Mouse (Mus musculus): ENCODE data around the gene Mical3.

Mical3 gene

GRCm38 (mm10) chr6:120905111-120905510 is 225.7 kb downstream of the Mical3 start:
- DNase-seq (ENCODE audit: low read depth, low spot score), result no peak

GRCm38 (mm10) chr6:120903961-120904360 is 226.8 kb downstream of the Mical3 start:
- no peak for DNase-seq (ENCODE audit: low read depth, low spot score)

GRCm38 (mm10) chr6:120903450-120903912 is 227.3 kb downstream of the Mical3 start:
- peak; percentile 51 for DNase-seq (ENCODE audit: low read depth, low spot score)

DNA sequence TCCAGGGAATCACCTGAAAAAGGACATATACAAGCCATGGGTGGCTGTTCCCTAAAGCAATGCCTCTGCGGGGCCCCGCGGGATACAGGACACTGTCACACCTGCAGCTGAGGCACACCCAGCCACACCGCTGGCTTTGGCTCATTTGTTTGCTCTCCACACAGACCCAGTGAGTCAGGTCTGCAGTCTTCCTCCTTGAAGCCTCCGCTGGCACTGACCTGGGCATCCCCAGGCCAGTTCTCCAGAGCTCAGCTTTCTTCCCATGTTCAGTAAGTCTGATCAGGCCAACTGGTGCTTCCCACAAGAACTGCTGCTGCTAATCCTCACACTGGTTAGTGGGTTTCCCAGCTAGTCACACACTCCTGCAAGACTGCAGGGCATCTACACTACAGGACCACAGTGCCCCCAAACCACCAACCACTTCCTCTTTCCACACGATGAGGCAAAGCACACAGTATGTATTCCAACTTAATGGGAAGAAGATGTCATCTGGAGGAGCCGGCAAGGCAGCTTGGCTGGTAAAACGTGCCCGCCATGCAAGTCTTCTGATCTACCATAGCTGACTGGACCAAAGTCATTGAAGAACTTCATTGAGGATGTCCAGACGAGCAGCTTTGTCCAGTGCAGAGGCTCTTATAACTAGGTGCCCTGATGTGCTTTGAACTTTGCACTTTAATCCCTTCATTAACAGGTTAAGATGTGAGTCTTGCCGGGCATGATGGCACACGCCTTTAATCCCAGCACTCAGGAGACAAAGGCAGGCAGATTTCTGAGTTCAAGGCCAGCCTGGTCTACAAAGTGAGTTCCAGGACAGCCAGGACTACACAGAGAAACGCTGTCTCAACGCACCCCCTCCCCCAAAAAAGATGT is 228.8 kb downstream of the Mical3 start:
- DNase-seq (ENCODE audit: low read depth, low spot score), result no peak

- DNase-seq (ENCODE audit: low read depth, low spot score), result peak; percentile 67
These were observed 232.5 kb downstream of the Mical3 start for GRCm38 (mm10) chr6:120898188-120898833.

DNA sequence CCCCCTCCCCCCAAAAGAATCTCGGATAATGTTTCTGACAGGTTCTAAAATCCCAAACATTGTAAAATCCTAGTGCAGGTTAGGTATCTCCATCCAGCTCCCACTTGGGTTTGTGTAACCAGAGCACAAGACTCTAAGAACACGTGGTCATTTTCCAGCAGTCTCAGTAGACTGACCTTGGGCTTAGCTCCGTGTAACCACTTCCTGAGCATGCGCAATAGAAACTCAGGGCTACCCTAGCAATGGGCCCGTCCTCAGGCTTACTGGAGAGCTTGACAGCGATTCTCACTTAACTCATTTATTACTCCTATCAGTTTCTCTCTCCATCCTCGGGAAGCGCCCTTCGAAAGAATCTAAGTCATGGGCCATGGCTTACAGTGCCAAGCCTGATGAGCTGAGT is 236.3 kb downstream of the Mical3 start:
- no peak for DNase-seq (ENCODE audit: low read depth, low spot score)

GRCm38 (mm10) chr6:120894089-120894488 is 236.7 kb downstream of the Mical3 start:
- DNase-seq (ENCODE audit: low read depth, low spot score), result no peak

- DNase-seq (ENCODE audit: low read depth, low spot score), result no peak
These were observed 244.1 kb downstream of the Mical3 start for GRCm38 (mm10) chr6:120886696-120887095.

- no peak for DNase-seq (ENCODE audit: low read depth, low spot score)
These were observed 246.4 kb downstream of the Mical3 start for GRCm38 (mm10) chr6:120884436-120884835.
